Mouse (Mus musculus) cortical plate, adult 2 months (tissue): ENCODE results near the gene Cep97. TPM values are rescaled to one million over a fixed set of nuclear protein-coding genes. Genes with fewer than 3 reads are reported as not detected.
"Not testable (repeated sequence)": the region's sequence is repeated elsewhere in the genome, so short reads cannot be mapped to it uniquely, and the experiment has no call there.

Source experiments
- H3K27ac ChIP-seq: fragments of 200-500 bp; 2 replicates; pipeline ENCODE4 v1.5.1; 2012; ENCODE audit warnings: low read length, control low read depth, inconsistent platforms; ENCODE audit not compliant: insufficient read depth
- H3K4me1 ChIP-seq: fragments of 200-500 bp; 2 replicates; pipeline ENCODE4 v1.6.1; 2011; ENCODE audit warnings: low read length; ENCODE audit not compliant: control insufficient read depth, insufficient read depth
- H3K4me3 ChIP-seq: fragments of 200-500 bp; 2 replicates; pipeline ENCODE4 v1.5.1; 2011; ENCODE audit warnings: mild to moderate bottlenecking, low read length, control low read depth; ENCODE audit not compliant: insufficient read depth
- CTCF ChIP-seq: fragments of 200-500 bp; IDR thresholded peaks from 2 replicates; pipeline ENCODE4 v1.5.1; 2011; ENCODE audit warnings: mild to moderate bottlenecking, control low read depth, low read length; ENCODE audit not compliant: insufficient read depth; ENCODE audit errors: extremely low read depth
- POLR2A ChIP-seq: fragments of 200-500 bp; IDR thresholded peaks from 2 replicates; pipeline ENCODE4 v1.6.1; 2011; ENCODE audit warnings: mild to moderate bottlenecking, low read length, control low read depth; ENCODE audit not compliant: insufficient read depth; ENCODE audit errors: extremely low read depth
- polyA plus RNA-seq: library from polyadenylated mRNA; depleted of rRNA; stranded (reverse); fragments of >200 nt; gene quantifications from 2 replicates; pipeline ENCODE4 v1.2.3, GENCODE M21; 2012

The Cep97 gene
- polyA plus RNA-seq, 1 experiment, result 8.3 TPM

DNA sequence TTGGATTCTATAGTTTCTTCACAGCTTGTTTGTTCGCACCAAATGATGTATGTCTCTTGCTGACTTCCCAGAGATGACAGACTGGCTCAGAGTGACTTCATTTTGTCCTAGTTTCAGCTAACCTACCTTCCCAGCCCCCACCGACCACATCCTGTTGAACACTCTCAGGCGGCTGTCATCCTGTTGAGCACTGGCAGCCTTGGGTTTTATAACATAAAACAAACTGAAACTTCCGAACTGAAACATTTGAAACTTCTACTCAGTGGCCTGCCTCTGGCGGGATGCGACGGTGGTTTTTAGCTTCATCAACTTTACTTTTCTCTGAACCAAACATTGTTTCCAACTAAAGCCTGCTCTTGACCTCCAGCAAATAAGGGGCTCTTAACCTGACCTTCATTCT lies 14.3 kb upstream of the Cep97 start:
- Histone ChIP-seq H3K4me3 (no peak overlapping the region), H3K27ac (no peak overlapping the region), H3K4me1 (no peaks in the 10 kb centered on the region)
- TF ChIP-seq CTCF (no peak), POLR2A (no peak)

DNA sequence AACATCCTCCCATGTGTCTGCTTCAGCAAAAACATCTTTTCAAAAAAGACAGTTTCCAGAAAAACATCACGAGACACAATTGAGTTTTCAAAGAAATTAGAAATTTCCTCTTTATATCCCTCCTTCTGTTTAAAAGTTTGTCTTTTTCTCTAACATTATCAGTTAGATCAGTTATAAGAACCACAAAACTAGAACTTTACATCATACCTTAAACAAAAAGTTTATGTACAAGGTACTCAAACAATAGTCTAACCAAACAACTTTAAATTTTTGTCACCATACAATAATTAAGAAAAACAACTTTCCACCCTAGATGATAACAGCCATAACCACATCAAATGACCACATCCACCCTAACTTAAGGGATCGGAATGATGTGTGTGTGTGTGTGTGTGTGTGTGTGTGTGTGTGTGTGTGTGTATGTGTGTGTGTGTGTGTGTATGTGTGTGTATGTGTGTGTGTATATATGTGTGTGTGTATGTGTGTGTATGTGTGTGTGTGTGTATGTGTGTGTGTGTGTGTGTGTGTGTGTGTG lies 13.3 kb upstream of the Cep97 start:
- H3K27ac ChIP-seq, H3K4me1 ChIP-seq, H3K4me3 ChIP-seq: not testable (repeated sequence)

DNA sequence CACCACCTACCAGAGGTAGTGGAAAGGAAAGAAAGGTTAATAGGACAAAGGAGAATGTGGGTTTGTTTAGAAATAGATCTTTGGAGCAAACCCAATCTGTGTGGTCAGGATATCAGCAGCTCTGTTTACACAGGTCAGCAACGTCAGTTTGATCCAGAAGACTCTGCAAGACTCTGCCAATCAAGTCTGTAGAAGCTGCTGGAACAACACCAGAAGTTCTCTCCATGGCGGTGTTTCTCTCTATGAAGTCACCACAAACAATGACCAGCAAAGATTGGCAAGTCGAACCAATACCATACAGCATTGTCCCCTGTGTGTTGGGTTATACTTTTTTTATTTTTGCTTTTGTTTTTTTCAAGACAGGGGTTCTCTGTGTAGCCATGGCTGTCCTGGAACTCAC lies 12.6 kb upstream of the Cep97 start:
- TF ChIP-seq CTCF (no peak), POLR2A (no peak)
- Histone ChIP-seq H3K4me1 (no peaks in the 10 kb centered on the region), H3K4me3 (no peak overlapping the region)

DNA sequence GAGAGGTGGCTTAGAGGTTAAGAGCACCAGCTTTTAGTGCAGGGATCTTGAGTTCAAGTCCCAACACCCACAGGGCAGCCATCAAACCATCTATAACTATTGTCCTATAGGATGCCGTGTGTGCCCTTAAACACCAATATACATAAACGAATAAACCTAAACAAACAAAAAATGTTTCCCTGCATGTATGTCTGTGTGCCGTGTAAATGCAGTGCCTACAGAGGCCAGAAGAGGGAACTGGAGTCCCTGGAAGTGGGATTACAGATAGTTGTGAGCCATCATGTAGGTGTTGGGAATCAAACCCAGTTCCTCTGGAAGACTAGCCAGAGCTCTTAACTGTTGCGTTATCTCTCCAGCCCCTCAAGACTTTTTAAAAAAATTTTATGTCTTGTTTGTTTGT lies 6.1 kb upstream of the Cep97 start:
- TF ChIP-seq CTCF, result no peak
- H3K27ac ChIP-seq, result no peak overlapping the region
- no peak overlapping the region for H3K4me3 ChIP-seq
- no peaks in the 10 kb centered on the region for H3K4me1 ChIP-seq

More for the DNA sequence above, 12.6 kb upstream of the Cep97 start:
- no peak overlapping the region for H3K27ac ChIP-seq

DNA sequence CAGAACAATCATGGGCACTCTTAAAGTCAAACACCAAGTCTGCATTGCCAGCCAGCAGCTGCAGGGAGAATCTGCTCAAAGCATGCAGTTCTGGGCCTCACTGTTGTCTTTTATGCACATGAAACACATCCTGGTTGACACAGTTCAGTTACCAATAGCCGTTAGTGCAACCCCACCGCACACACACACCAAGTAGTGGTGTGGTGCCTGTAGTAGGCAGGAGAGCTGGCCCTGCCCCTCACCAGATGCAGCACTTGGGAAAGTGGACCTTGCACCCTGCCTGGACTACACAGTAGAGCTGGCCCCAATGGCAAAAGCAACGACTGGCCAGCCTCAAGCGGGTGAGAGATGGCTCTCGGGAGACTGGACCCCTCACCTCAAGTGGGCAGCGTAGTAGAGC lies 5.0 kb upstream of the Cep97 start:
- H3K4me3 ChIP-seq, result no peak overlapping the region
- TF ChIP-seq CTCF (no peak), POLR2A (no peak)
- H3K27ac ChIP-seq, result no peak overlapping the region
- no peaks in the 10 kb centered on the region for H3K4me1 ChIP-seq

DNA sequence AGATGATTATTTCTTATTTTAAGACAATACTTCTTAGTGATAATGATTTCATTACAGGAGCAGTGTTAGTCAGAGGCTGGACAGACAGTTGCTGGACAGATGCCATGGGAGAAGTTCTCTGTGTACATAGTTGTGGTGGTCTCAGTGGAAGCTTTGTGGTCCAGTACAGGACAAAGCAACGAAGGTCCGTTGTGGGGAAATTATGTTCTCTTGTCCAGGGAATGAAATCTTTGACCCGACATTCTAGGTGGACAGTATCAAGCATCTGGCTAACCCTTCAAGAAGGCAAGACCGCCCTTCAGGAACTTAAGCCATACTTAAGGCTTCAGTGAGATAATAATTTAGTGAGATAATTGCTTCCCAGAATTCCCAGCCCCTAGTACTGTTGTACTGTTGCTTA lies 4.1 kb upstream of the Cep97 start:
- Histone ChIP-seq H3K4me1 (no peaks in the 10 kb centered on the region), H3K4me3 (no peak overlapping the region), H3K27ac (no peak overlapping the region)
- TF ChIP-seq POLR2A (no peak), CTCF (no peak)

DNA sequence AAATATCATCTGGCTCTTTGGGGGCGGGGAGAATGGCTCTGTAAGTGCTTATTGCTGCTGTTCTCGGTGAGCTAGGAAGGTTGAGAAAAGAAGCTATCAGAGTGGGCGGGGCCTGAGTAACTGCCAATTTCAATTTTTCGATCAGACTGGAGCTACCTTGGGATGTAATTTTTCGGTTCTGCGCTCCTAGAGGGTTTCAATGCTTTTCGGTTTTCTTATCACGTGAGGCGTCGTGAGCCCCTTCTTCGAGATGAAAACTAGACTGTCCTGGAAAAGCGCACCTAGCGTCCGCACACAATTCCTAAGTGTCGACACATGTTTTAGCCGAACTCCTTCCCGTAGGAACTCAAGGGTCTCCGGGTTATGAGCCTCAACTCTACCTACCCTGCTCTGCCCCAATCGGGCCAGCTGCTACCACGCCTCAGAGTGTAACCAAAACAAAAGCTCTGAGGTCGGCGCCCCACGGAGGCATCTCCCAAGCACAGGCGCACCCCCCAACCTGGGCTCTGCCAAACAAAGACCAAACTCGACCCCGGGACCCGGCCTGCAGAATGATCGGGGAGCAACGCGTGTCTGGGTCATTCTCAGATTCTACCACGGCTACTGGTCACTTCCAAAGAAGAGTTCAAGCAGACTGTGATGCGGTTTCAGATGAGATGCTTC lies 843 bp downstream of the Cep97 start:
- Histone ChIP-seq H3K27ac (peak overlapping the region; percentile 5; the same call in 1 of the 2 replicates), H3K4me3 (peak overlapping the region; percentile 68), H3K4me1 (no peaks in the 10 kb centered on the region)
- TF ChIP-seq CTCF (no peak), POLR2A (no peak)

DNA sequence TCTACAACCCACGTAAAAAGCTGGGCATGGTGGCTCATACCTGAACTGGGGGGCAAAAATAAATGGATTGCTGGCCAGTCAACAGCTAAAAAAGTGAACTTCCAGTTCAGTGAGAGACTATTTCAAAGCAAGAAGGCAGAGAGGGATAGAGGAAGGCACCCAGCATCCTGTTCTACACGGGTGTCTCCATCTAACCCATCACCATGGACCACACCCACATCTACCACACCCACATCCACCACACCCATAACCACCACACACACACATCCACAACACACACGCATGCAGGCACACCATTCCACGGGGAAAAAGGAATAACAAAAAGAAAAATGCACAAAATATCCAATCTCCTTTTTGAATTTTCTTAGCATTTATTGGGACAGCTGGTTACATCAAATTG lies 10.6 kb downstream of the Cep97 start:
- Histone ChIP-seq H3K4me3 (no peak overlapping the region), H3K27ac (no peak overlapping the region), H3K4me1 (no peaks in the 10 kb centered on the region)
- TF ChIP-seq POLR2A (no peak), CTCF (no peak)

GRCm38 (mm10) chr16:55922079-55922478 lies 12.6 kb downstream of the Cep97 start:
- no peak for TF ChIP-seq CTCF
- no peak for TF ChIP-seq POLR2A

DNA sequence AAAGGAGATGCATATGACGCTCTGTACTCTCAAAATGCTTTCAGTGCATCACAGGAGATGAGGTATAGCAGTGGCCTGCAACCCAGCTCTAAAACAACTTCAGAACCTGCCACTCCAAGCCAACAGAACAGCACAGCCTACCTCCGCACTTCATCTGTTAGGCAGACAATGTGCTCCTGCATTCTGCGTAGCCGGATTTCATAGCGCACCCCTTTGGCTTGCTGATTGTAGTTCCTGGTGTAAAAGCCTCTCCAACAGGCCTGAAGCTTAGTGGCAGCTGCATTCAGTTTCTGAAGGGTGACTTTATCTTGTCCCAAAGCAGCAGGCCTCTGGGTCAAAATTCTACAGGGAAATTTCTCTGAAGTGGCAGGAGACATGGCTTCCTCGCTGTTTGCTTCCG lies 19.9 kb downstream of the Cep97 start:
- no peak overlapping the region for H3K4me3 ChIP-seq
- H3K27ac ChIP-seq, result no peak overlapping the region
- H3K4me1 ChIP-seq, result no peaks in the 10 kb centered on the region
- TF ChIP-seq CTCF, result no peak
- TF ChIP-seq POLR2A, result no peak

More at GRCm38 (mm10) chr16:55922079-55922478, 12.6 kb downstream of the Cep97 start:
- Histone ChIP-seq H3K27ac (peak overlapping the region; percentile 89), H3K4me3 (no peak overlapping the region), H3K4me1 (no peaks in the 10 kb centered on the region)

GRCm38 (mm10) chr16:55910208-55910793 lies 24.4 kb downstream of the Cep97 start:
- Histone ChIP-seq H3K4me3 (no peak overlapping the region), H3K27ac (no peak overlapping the region), H3K4me1 (no peaks in the 10 kb centered on the region)
- TF ChIP-seq CTCF (no peak), POLR2A (no peak)
